Mouse (Mus musculus) lung, postnatal 0 days (tissue): ENCODE results near the gene Ctsg. TPM values are rescaled to one million over a fixed set of nuclear protein-coding genes. Genes with fewer than 3 reads are reported as not detected.
"Not testable (repeated sequence)": the region's sequence is repeated elsewhere in the genome, so short reads cannot be mapped to it uniquely, and the experiment has no call there.

Experiments used
- ATAC-seq: fragments of 200-750 bp; cut with Nextera tagmentation; 2 replicates; pipeline ENCODE4 v1.8.0; 2017; ENCODE audit warnings: moderate library complexity
- DNase-seq: peaks from one replicate; pipeline ENCODE4 v3.0.0-alpha.2; 2016; ENCODE audit warnings: low spot score
- H3K27ac ChIP-seq: fragments of 300-500 bp; sonication (generic); 2 replicates; pipeline ENCODE4 v1.5.1; 2014; ENCODE audit warnings: antibody characterized with exemption, mild to moderate bottlenecking, low read length, mixed read lengths
- H3K27me3 ChIP-seq: fragments of 300-500 bp; sonication (generic); replicated peaks from 2 replicates; pipeline ENCODE4 v1.6.1; 2014; ENCODE audit warnings: low read length, mixed read lengths; ENCODE audit not compliant: insufficient read depth
- H3K36me3 ChIP-seq: fragments of 300-500 bp; sonication (generic); 2 replicates; pipeline ENCODE4 v1.6.1; 2014; ENCODE audit warnings: low read length, mixed read lengths; ENCODE audit not compliant: insufficient read depth
- H3K4me1 ChIP-seq: fragments of 300-500 bp; sonication (generic); 2 replicates; pipeline ENCODE4 v1.6.1; 2014; ENCODE audit warnings: antibody characterized with exemption, low read depth, low read length, mixed read lengths; ENCODE audit not compliant: insufficient read depth
- H3K4me2 ChIP-seq: fragments of 300-500 bp; sonication (generic); replicated peaks from 2 replicates; pipeline ENCODE4 v1.6.1; 2014; ENCODE audit warnings: low read depth, mild to moderate bottlenecking, low read length, moderate library complexity, mixed read lengths
- H3K4me3 ChIP-seq: fragments of 300-500 bp; sonication (generic); 2 replicates; pipeline ENCODE4 v1.5.1; 2014; ENCODE audit warnings: low read depth, low read length
- H3K9ac ChIP-seq: fragments of 300-500 bp; sonication (generic); replicated peaks from 2 replicates; pipeline ENCODE4 v1.6.1; 2014; ENCODE audit warnings: low read depth, mild to moderate bottlenecking
- H3K9me3 ChIP-seq: fragments of 300-500 bp; sonication (generic); 2 replicates; pipeline ENCODE4 v1.6.1; 2016; ENCODE audit warnings: low read length, mixed read lengths
- CTCF ChIP-seq: IDR thresholded peaks from 2 replicates; pipeline ENCODE4 v1.5.1; 2016; ENCODE audit warnings: antibody characterized with exemption, mild to moderate bottlenecking
- EP300 ChIP-seq: IDR thresholded peaks from 2 replicates; pipeline ENCODE4 v1.6.1; 2016; ENCODE audit warnings: antibody characterized with exemption, mild to moderate bottlenecking, control low read depth
- WGBS: fragments of 180-500 bp; shearing (Covaris S2); extraction: QIAGEN DNeasy Blood & Tissue Kit; methylation state at CpG from one replicate; pipeline ENCODE4 v1.1.7; 2014; 5-methylcytosine and 5-hydroxymethylcytosine counted together
- polyA plus RNA-seq: library from polyadenylated mRNA; unstranded; fragments of >200 nt; fragmentation: Nextera tagmentation; extraction: Ambion mirVana; gene quantifications from 2 replicates; pipeline ENCODE4 v1.2.1, GENCODE M21; 2015

Ctsg gene
- polyA plus RNA-seq = 0.29 and 0.31 TPM in 2 replicates

- DNase-seq (no peak), ATAC-seq (no peak)
- Histone ChIP-seq H3K27me3 (no peaks in the 10 kb centered on the region), H3K4me2 (no peak within 1 kb of the TSS), H3K27ac (no peak within 1 kb of the TSS), H3K4me3 (no peak within 1 kb of the TSS), H3K36me3 (no peaks in the 10 kb centered on the region), H3K9me3 (no peaks in the 10 kb centered on the region), H3K9ac (no peak within 1 kb of the TSS), H3K4me1 (no peaks in the 10 kb centered on the region)
- TF ChIP-seq CTCF (no peak), EP300 (no peak)
- 63% methylated on average over 10 of the region's 10 CpGs for WGBS
These were observed at the start of gene Ctsg for GRCm38 (mm10) chr14:56102386-56102785. Gene Ctsg, minus strand, starts transcription at chr14:56102574.

- H3K4me1 ChIP-seq, ATAC-seq, H3K9me3 ChIP-seq, DNase-seq, H3K27ac ChIP-seq, H3K4me2 ChIP-seq, H3K27me3 ChIP-seq, H3K9ac ChIP-seq, H3K36me3 ChIP-seq, H3K4me3 ChIP-seq: not testable (repeated sequence)
- WGBS = 69% methylated on average over 1 of the region's 1 CpGs
These were observed 31.3 kb upstream of the Ctsg start for GRCm38 (mm10) chr14:56133675-56134074.

GRCm38 (mm10) chr14:56132508-56132907, 30.1 kb upstream of the Ctsg start, which contains the start of gene Gzmd:
Gene Gzmd, minus strand, starts transcription at chr14:56132608.
- H3K9me3 ChIP-seq, H3K4me1 ChIP-seq, H3K36me3 ChIP-seq, DNase-seq, H3K9ac ChIP-seq, H3K27me3 ChIP-seq, H3K4me3 ChIP-seq, H3K27ac ChIP-seq, ATAC-seq, H3K4me2 ChIP-seq: not testable (repeated sequence)
- 58% methylated on average over 2 of the region's 2 CpGs for WGBS

- no peaks in the 10 kb centered on the region for H3K27me3 ChIP-seq
- no peaks in the 10 kb centered on the region for H3K36me3 ChIP-seq
- no peaks in the 10 kb centered on the region for H3K4me1 ChIP-seq
- WGBS = 45% methylated on average over 3 of the region's 3 CpGs
- no peak for DNase-seq
- TF ChIP-seq CTCF (peak; percentile 33; the same call in 1 of the 2 replicates), EP300 (no peak)
- H3K4me2 ChIP-seq = no peak overlapping the region
- H3K27ac ChIP-seq = no peak overlapping the region
- H3K9ac ChIP-seq = no peak overlapping the region
- no peaks in the 10 kb centered on the region for H3K9me3 ChIP-seq
- no peak overlapping the region for H3K4me3 ChIP-seq
- no peak for ATAC-seq
These were observed 26.0 kb upstream of the Ctsg start for GRCm38 (mm10) chr14:56128341-56128740.

- WGBS = 83% methylated on average over 3 of the region's 3 CpGs
These were observed 21.1 kb upstream of the Ctsg start for GRCm38 (mm10) chr14:56123516-56123915.

GRCm38 (mm10) chr14:56120525-56120924, 18.2 kb upstream of the Ctsg start, which contains the start of gene Gzme:
Gene Gzme, minus strand, starts transcription at chr14:56120625.
- no peaks in the 10 kb centered on the region for H3K9me3 ChIP-seq
- H3K4me3 ChIP-seq = no peak within 1 kb of the TSS
- DNase-seq (no peak), ATAC-seq (no peak)
- TF ChIP-seq EP300 = no peak
- TF ChIP-seq CTCF = no peak
- H3K9ac ChIP-seq = no peak within 1 kb of the TSS
- H3K27ac ChIP-seq = no peak within 1 kb of the TSS
- no peaks in the 10 kb centered on the region for H3K4me1 ChIP-seq
- no peaks in the 10 kb centered on the region for H3K36me3 ChIP-seq
- H3K4me2 ChIP-seq = no peak within 1 kb of the TSS
- no peaks in the 10 kb centered on the region for H3K27me3 ChIP-seq

More at GRCm38 (mm10) chr14:56123516-56123915, 21.1 kb upstream of the Ctsg start:
- no peaks in the 10 kb centered on the region for H3K9me3 ChIP-seq
- H3K9ac ChIP-seq = no peak overlapping the region
- no peak for TF ChIP-seq EP300
- no peak for TF ChIP-seq CTCF
- no peaks in the 10 kb centered on the region for H3K27me3 ChIP-seq
- no peak overlapping the region for H3K4me2 ChIP-seq
- H3K4me1 ChIP-seq = no peaks in the 10 kb centered on the region
- H3K36me3 ChIP-seq = no peaks in the 10 kb centered on the region
- H3K27ac ChIP-seq = no peak overlapping the region
- DNase-seq (no peak), ATAC-seq (no peak)
- H3K4me3 ChIP-seq = no peak overlapping the region

- H3K27me3 ChIP-seq, H3K4me2 ChIP-seq, H3K27ac ChIP-seq, H3K36me3 ChIP-seq, DNase-seq, ATAC-seq, H3K9ac ChIP-seq, H3K4me3 ChIP-seq, H3K4me1 ChIP-seq, H3K9me3 ChIP-seq: not testable (repeated sequence)
- WGBS = 91% methylated on average over 33 of the region's 33 CpGs
These were observed 13.3 kb upstream of the Ctsg start for GRCm38 (mm10) chr14:56115531-56116310.
